Mouse (Mus musculus) kidney, postnatal 0 days (tissue): ENCODE measurements around the gene Ptpn22. TPM values are rescaled to one million over a fixed set of nuclear protein-coding genes. Genes with fewer than 3 reads are reported as not detected.

Source experiments
- ATAC-seq: fragments of 200-750 bp; cut with Nextera tagmentation; replicated peaks from 2 replicates; pipeline ENCODE4 v1.8.0; 2017; ENCODE audit warnings: low read depth, moderate number of reproducible peaks, moderate TSS enrichment, moderate library complexity; ENCODE audit not compliant: low FRiP score
- DNase-seq: peaks from one replicate; pipeline ENCODE4 v3.0.0-alpha.2; 2016; ENCODE audit warnings: low spot score
- H3K27ac ChIP-seq: fragments of 300-500 bp; sonication (generic); 2 replicates; pipeline ENCODE4 v1.5.1; 2014; ENCODE audit warnings: mild to moderate bottlenecking
- H3K27me3 ChIP-seq: fragments of 300-500 bp; sonication (generic); 2 replicates; pipeline ENCODE4 v1.6.1; 2014; ENCODE audit warnings: low read length, mixed read lengths; ENCODE audit not compliant: insufficient read depth
- H3K36me3 ChIP-seq: fragments of 300-500 bp; sonication (generic); 2 replicates; pipeline ENCODE4 v1.6.1; 2014; ENCODE audit warnings: low read length, mixed read lengths; ENCODE audit not compliant: insufficient read depth
- H3K4me1 ChIP-seq: fragments of 300-500 bp; sonication (generic); replicated peaks from 2 replicates; pipeline ENCODE4 v1.6.1; 2014; ENCODE audit warnings: antibody characterized with exemption, low read length, mixed read lengths; ENCODE audit not compliant: insufficient read depth
- H3K4me2 ChIP-seq: fragments of 300-500 bp; sonication (generic); 2 replicates; pipeline ENCODE4 v1.6.1; 2014; ENCODE audit warnings: mild to moderate bottlenecking, low read length, moderate library complexity, mixed read lengths
- H3K4me3 ChIP-seq: fragments of 300-500 bp; sonication (generic); replicated peaks from 2 replicates; pipeline ENCODE4 v1.5.1; 2014; ENCODE audit warnings: low read depth, low read length
- H3K9ac ChIP-seq: fragments of 300-500 bp; sonication (generic); 2 replicates; pipeline ENCODE4 v1.6.1; 2014; ENCODE audit warnings: low read depth, low read length
- H3K9me3 ChIP-seq: fragments of 300-500 bp; sonication (generic); replicated peaks from 2 replicates; pipeline ENCODE4 v1.6.1; 2016; ENCODE audit warnings: low read length, inconsistent platforms, mixed read lengths
- CTCF ChIP-seq: IDR thresholded peaks from 2 replicates; pipeline ENCODE4 v1.5.1; 2016; ENCODE audit warnings: antibody characterized with exemption, low read depth, mild to moderate bottlenecking, moderate library complexity
- WGBS: fragments of 180-500 bp; shearing (Covaris S2); extraction: QIAGEN DNeasy Blood & Tissue Kit; methylation state at CpG from one replicate; pipeline ENCODE4 v1.1.7; 2014; 5-methylcytosine and 5-hydroxymethylcytosine counted together
- polyA plus RNA-seq: library from polyadenylated mRNA; unstranded; fragments of >200 nt; fragmentation: Nextera tagmentation; extraction: Ambion mirVana; gene quantifications from 2 replicates; pipeline ENCODE4 v1.2.1, GENCODE M21; 2015

Ptpn22 gene
- polyA plus RNA-seq, 1 experiment from 2014 or later = 0.57 TPM

DNA sequence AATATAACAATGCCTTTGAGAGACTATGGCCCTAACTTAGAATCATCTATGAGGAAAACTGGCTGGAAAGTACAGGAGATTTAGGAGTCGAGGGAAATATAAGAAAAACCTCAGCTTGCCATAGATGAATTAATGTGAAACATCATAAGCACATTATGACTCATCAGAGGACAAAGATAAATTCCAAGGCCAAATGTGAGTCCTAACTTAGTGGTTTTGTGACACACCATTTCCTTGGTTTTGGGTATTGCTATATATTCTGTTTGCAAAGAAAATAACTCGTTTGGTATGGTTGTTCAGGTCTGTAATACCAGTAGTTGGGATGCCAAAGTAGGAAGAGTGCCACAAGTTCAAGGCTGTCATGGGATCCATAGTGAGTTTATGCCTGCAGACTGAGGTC, 49.2 kb downstream of the Ptpn22 start:
- 62% methylated on average over 2 of the region's 2 CpGs for WGBS
- Histone ChIP-seq H3K9ac (no peak overlapping the region), H3K9me3 (no peaks in the 10 kb centered on the region), H3K4me3 (no peak overlapping the region), H3K27ac (no peak overlapping the region), H3K27me3 (no peaks in the 10 kb centered on the region), H3K4me1 (no peaks in the 10 kb centered on the region), H3K36me3 (no peaks in the 10 kb centered on the region), H3K4me2 (no peak overlapping the region)
- TF ChIP-seq CTCF = no peak
- no peak for DNase-seq
- ATAC-seq = no peak

DNA sequence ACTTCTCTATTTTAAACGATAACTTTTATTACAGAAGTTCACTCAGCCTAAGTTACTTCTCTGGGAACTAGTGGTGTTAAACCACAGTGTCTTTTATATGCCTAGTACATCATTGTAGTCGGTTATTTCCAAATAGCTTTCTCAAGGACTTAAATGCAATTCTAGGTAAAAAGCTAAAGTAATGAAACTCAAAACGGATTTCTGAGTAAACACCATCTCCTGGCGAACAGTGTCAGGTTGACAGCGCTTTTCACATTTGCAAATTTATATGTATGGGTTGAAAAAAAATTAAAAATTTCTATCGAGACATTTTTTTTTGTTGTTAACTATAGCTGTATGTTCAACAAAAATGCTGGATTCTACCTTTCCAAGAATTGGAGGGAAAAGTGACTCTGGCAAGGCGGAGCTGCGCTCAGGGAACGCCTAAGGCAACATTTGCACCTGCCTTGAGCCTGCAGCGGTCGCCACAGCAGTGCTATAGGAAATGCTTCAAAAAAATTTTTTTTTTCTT, 53.9 kb downstream of the Ptpn22 start:
- Histone ChIP-seq H3K9ac (peak overlapping the region; percentile 54), H3K27ac (peak overlapping the region; percentile 91), H3K4me3 (peak overlapping the region; percentile 95), H3K4me2 (peak overlapping the region; percentile 74), H3K9me3 (no peaks in the 10 kb centered on the region), H3K4me1 (0 out of 2 replicates have a peak, but pooled peaks cover 4% of the 10 kb centered on the region), H3K36me3 (no peaks in the 10 kb centered on the region), H3K27me3 (no peaks in the 10 kb centered on the region)
- no peak for TF ChIP-seq CTCF
- DNase-seq = peak; percentile 16
- WGBS = 3% methylated on average over 11 of the region's 11 CpGs
- peak; percentile 8; the same call in 1 of the 2 replicates for ATAC-seq

DNA sequence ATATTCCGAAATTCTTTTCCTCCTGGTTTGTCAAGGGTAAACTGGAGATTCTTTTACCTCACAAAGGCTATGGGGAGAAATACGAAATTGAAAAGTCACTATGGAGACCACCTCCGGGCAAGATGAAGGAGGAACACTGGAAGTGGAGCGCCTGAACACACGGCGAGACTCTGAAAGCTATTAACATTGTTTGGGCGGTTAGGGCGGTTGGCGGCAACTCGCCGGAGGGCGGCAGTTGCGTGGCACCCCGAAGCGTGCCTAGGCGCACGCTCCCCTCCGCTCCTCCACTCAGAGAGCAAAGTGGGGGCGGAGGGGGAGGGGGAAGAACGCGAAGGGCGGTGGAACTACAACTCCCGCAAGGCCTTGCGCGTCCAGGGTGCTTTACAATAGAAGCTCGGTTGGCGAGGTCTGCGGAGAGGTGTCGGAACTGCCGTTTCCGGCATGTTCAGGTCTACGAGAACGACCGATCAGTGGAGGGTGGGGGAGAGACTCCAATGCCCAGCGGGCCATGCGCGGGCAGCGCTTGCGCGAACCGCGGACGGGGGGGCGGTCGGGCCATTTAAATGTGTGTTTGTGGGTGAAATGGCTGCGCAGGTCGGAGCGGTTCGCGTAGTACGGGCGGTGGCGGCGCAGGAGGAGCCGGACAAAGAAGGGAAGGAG, 54.5 kb downstream of the Ptpn22 start, which contains the start of gene Rsbn1:
Gene Rsbn1 (plus strand): TSS at position 111 of the 660 bp plus-strand sequence.
- peak within 1 kb of the TSS; percentile 96 for H3K9ac ChIP-seq
- H3K27me3 ChIP-seq = no peaks in the 10 kb centered on the region
- under 1% methylated on average over 52 of the region's 55 CpGs for WGBS
- peak within 1 kb of the TSS; percentile 74 for H3K4me2 ChIP-seq
- DNase-seq (peak; percentile 99), ATAC-seq (peak; percentile 100)
- peak within 1 kb of the TSS; percentile 91 for H3K27ac ChIP-seq
- no peaks in the 10 kb centered on the region for H3K9me3 ChIP-seq
- H3K4me3 ChIP-seq = peak within 1 kb of the TSS; percentile 95
- TF ChIP-seq CTCF = peak; percentile 1; the same call in 1 of the 2 replicates
- H3K36me3 ChIP-seq = no peaks in the 10 kb centered on the region
- H3K4me1 ChIP-seq = 0 out of 2 replicates have a peak, but pooled peaks cover 4% of the 10 kb centered on the region

DNA sequence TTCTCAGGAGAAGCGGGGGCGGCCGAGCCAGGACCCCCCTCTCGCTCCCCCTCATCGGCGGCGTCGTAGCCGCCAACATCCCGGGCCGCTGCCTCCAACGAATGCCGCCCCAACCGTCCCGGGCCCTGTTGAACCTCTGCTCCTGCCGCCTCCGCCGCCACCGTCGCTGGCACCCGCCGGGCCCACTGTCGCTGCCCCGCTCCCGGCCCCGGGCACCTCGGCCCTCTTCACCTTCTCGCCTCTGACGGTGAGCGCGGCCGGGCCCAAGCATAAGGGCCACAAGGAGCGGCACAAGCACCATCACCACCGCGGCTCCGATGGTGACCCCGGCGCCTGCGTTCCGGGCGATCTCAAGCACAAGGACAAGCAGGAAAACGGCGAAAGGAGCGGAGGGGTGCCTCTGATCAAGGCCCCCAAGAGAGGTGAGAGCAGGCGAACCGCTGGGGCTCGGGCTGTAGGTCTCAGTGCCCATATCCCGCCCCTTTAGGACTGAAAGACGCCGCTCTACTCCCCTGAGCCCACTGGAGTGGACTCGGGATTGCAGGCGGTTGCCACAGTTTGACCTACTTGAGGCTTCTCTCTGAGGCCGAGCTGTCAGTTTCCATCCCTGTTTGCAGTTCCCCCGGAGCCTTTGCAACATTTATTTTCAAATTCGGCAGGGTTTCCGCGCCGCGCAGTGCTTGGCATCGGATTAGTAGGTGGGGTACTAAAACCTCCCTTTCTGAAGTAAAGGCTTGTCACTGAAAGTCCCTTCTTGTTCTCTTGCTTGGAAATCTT, 55.3 kb downstream of the Ptpn22 start:
- 0 out of 2 replicates have a peak, but pooled peaks cover 4% of the 10 kb centered on the region for H3K4me1 ChIP-seq
- H3K9me3 ChIP-seq = no peaks in the 10 kb centered on the region
- no peaks in the 10 kb centered on the region for H3K36me3 ChIP-seq
- peak overlapping the region; percentile 95 for H3K4me3 ChIP-seq
- ATAC-seq (peak; percentile 48), DNase-seq (peak; percentile 52)
- H3K9ac ChIP-seq = peak overlapping the region; percentile 96
- no peaks in the 10 kb centered on the region for H3K27me3 ChIP-seq
- H3K27ac ChIP-seq = peak overlapping the region; percentile 91
- no peak for TF ChIP-seq CTCF
- H3K4me2 ChIP-seq = peak overlapping the region; percentile 64
- under 1% methylated on average over 43 of the region's 60 CpGs for WGBS

DNA sequence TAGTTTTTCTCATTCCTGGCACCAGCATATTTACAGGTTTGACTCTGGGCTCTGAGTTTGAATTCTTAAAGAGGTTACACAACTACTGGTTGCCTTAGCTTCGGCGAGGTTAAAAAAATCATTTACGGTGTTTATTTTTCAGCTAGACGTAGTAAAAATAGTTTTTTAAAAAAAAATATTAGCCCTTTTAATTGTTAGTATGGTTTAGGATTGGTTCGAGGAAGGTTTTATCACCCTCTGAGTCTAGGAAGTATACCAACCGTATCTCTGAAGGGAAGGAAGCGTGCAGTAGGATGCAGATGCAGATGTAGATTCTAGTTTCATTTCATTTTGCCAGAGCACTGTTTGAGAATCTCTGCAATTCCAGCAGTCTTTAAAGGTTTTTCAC, 55.9 kb downstream of the Ptpn22 start:
- Histone ChIP-seq H3K4me1 (0 out of 2 replicates have a peak, but pooled peaks cover 4% of the 10 kb centered on the region), H3K27me3 (no peaks in the 10 kb centered on the region), H3K9ac (peak overlapping the region; percentile 96), H3K4me2 (peak overlapping the region; percentile 64), H3K36me3 (no peaks in the 10 kb centered on the region), H3K9me3 (no peaks in the 10 kb centered on the region), H3K4me3 (peak overlapping the region; percentile 95), H3K27ac (no peak overlapping the region)
- peak; percentile 44 for DNase-seq
- no peak for ATAC-seq
- WGBS = 2% methylated on average over 7 of the region's 7 CpGs
- TF ChIP-seq CTCF = no peak

DNA sequence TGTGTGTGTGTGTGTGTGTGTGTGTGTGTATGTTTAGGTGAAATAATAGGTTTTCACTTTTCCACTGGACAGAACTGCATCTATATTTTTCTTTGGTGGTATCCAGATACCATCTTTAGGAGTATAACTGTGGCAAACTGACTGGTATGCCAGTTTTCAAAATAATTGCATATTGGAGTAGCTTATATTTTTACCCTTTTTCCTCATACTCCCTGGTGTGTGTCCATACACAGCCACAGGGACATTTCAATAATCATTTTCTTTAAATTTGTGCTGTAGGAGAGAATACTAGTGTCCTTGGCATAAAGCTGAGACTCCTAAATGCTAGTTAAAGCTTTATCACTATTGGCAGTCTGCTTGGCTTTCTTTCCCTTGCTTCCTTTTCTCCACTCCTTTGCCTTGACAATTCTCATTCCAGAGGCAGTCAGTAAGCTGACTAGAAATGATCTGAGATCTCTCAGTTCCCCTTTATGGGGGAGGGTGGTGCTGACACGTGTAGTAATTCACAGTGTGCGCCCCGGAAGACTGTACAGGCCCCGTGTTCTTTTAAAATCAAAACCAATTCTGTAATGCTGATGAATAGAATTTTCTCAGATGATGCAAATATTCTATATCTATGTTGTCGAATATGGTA, 56.7 kb downstream of the Ptpn22 start:
- ATAC-seq = no peak
- Histone ChIP-seq H3K36me3 (no peaks in the 10 kb centered on the region), H3K27ac (no peak overlapping the region), H3K27me3 (no peaks in the 10 kb centered on the region), H3K9me3 (no peaks in the 10 kb centered on the region), H3K4me2 (peak overlapping the region; percentile 64), H3K4me1 (0 out of 2 replicates have a peak, but pooled peaks cover 4% of the 10 kb centered on the region), H3K9ac (no peak overlapping the region), H3K4me3 (peak overlapping the region; percentile 18)
- no peak for TF ChIP-seq CTCF
- peak; percentile 28 for DNase-seq
- 21% methylated on average over 5 of the region's 5 CpGs for WGBS
